Mouse (Mus musculus) C2C12 (cell line): ENCODE results near the gene Klf4.

ENCODE experiments used
- CEBPB ChIP-seq: IDR thresholded peaks from one replicate; pipeline ENCODE4 v1.6.1; 2011; ENCODE audit warnings: low read depth, mild to moderate bottlenecking, control low read depth, moderate library complexity
- CTCF ChIP-seq: IDR thresholded peaks from one replicate; pipeline ENCODE4 v1.5.1; 2011; ENCODE audit not compliant: control insufficient read depth, insufficient read depth, insufficient read length
- FOSL1 ChIP-seq: IDR thresholded peaks from one replicate; pipeline ENCODE4 v1.8.0; 2011; ENCODE audit warnings: mild to moderate bottlenecking, low read length; ENCODE audit not compliant: poor library complexity, insufficient read depth, severe bottlenecking
- MAX ChIP-seq: IDR thresholded peaks from one replicate; pipeline ENCODE4 v1.6.1; 2011; ENCODE audit warnings: mild to moderate bottlenecking, control low read depth
- MYOG ChIP-seq: IDR thresholded peaks from one replicate; pipeline ENCODE4 v1.6.1; 2011; ENCODE audit not compliant: control insufficient read depth, insufficient read length; ENCODE audit errors: extremely low read depth

- TF ChIP-seq CTCF (no peak), CEBPB (no peak), FOSL1 (no peak), MYOG (no peak), MAX (no peak)
Measured at GRCm38 (mm10) chr4:55528404-55528803, 3.9 kb downstream of the Klf4 start.
